Mouse (Mus musculus): Measurements from ENCODE around the gene Rasgrf2. TPM values are rescaled to one million over a fixed set of nuclear protein-coding genes. Genes with fewer than 3 reads are reported as not detected.

Rasgrf2 gene
- polyA plus RNA-seq, 1 experiment from 2014 or later, result not detected

- peak; percentile 47 for ATAC-seq (ENCODE audit: low FRiP score)
- H3K27ac ChIP-seq (ENCODE audit: low read depth, low read length), result no peak overlapping the region
- no peak overlapping the region for H3K9ac ChIP-seq (ENCODE audit: low read length)
- H3K4me3 ChIP-seq (ENCODE audit: low read depth, low read length), result no peak overlapping the region
- H3K4me1 ChIP-seq (ENCODE audit: control insufficient read depth, insufficient read depth, low read length), result no peaks in the 10 kb centered on the region
- WGBS, result 81% methylated on average over 6 of the region's 6 CpGs
- no peaks in the 10 kb centered on the region for H3K36me3 ChIP-seq (ENCODE audit: control insufficient read depth, insufficient read depth, low read length)
- H3K27me3 ChIP-seq (ENCODE audit: control insufficient read depth, insufficient read depth, low read length), result no peaks in the 10 kb centered on the region; the same call in 1 of the 2 replicates
- no peak for DNase-seq (ENCODE audit: low spot score, missing footprints)
- no peaks in the 10 kb centered on the region for H3K9me3 ChIP-seq (ENCODE audit: control insufficient read depth, low read length)
- H3K4me2 ChIP-seq, result no peak overlapping the region
Measured at GRCm38 (mm10) chr13:91915582-91916239, 215.7 kb downstream of the Rasgrf2 start.

GRCm38 (mm10) chr13:91915192-91915581 is 216.3 kb downstream of the Rasgrf2 start:
- ATAC-seq (ENCODE audit: low FRiP score), result no peak
- DNase-seq (ENCODE audit: low spot score, missing footprints), result no peak
- Histone ChIP-seq H3K9me3 (ENCODE audit: control insufficient read depth, low read length) (no peaks in the 10 kb centered on the region), H3K9ac (ENCODE audit: low read length) (no peak overlapping the region), H3K4me2 (no peak overlapping the region), H3K27ac (ENCODE audit: low read depth, low read length) (no peak overlapping the region), H3K4me3 (ENCODE audit: low read depth, low read length) (no peak overlapping the region), H3K4me1 (ENCODE audit: control insufficient read depth, insufficient read depth, low read length) (no peaks in the 10 kb centered on the region), H3K36me3 (ENCODE audit: control insufficient read depth, insufficient read depth, low read length) (no peaks in the 10 kb centered on the region), H3K27me3 (ENCODE audit: control insufficient read depth, insufficient read depth, low read length) (no peaks in the 10 kb centered on the region; the same call in 1 of the 2 replicates)
- WGBS, result 56% methylated on average over 4 of the region's 4 CpGs

- no peaks in the 10 kb centered on the region for H3K4me1 ChIP-seq (ENCODE audit: control insufficient read depth, insufficient read depth, low read length)
- ATAC-seq (ENCODE audit: low FRiP score), result no peak
- DNase-seq (ENCODE audit: low spot score, missing footprints), result no peak
- H3K4me2 ChIP-seq, result no peak overlapping the region
- no peaks in the 10 kb centered on the region; the same call in 1 of the 2 replicates for H3K27me3 ChIP-seq (ENCODE audit: control insufficient read depth, insufficient read depth, low read length)
- H3K9ac ChIP-seq (ENCODE audit: low read length), result no peak overlapping the region
- no peaks in the 10 kb centered on the region for H3K36me3 ChIP-seq (ENCODE audit: control insufficient read depth, insufficient read depth, low read length)
- no peaks in the 10 kb centered on the region for H3K9me3 ChIP-seq (ENCODE audit: control insufficient read depth, low read length)
- H3K4me3 ChIP-seq (ENCODE audit: low read depth, low read length), result no peak overlapping the region
- no peak overlapping the region for H3K27ac ChIP-seq (ENCODE audit: low read depth, low read length)
Measured at GRCm38 (mm10) chr13:91911652-91912051, 219.8 kb downstream of the Rasgrf2 start.

GRCm38 (mm10) chr13:91911211-91911610 is 220.2 kb downstream of the Rasgrf2 start:
- H3K36me3 ChIP-seq (ENCODE audit: control insufficient read depth, insufficient read depth, low read length), result no peaks in the 10 kb centered on the region

GRCm38 (mm10) chr13:91908202-91908980 is 223.1 kb downstream of the Rasgrf2 start:
- H3K9ac ChIP-seq (ENCODE audit: low read length), result no peak overlapping the region
- no peak overlapping the region for H3K4me3 ChIP-seq (ENCODE audit: low read depth, low read length)
- H3K27ac ChIP-seq (ENCODE audit: low read depth, low read length), result no peak overlapping the region
- H3K9me3 ChIP-seq (ENCODE audit: control insufficient read depth, low read length), result no peaks in the 10 kb centered on the region
- ATAC-seq (ENCODE audit: low FRiP score) (peak; percentile 91), DNase-seq (ENCODE audit: low spot score, missing footprints) (peak; percentile 95)
- H3K27me3 ChIP-seq (ENCODE audit: control insufficient read depth, insufficient read depth, low read length), result no peaks in the 10 kb centered on the region
- WGBS, result 40% methylated on average over 10 of the region's 10 CpGs
- H3K4me1 ChIP-seq (ENCODE audit: control insufficient read depth, insufficient read depth, low read length), result no peaks in the 10 kb centered on the region
- no peak overlapping the region for H3K4me2 ChIP-seq
- H3K36me3 ChIP-seq (ENCODE audit: control insufficient read depth, insufficient read depth, low read length), result no peaks in the 10 kb centered on the region

More at GRCm38 (mm10) chr13:91911211-91911610, 220.2 kb downstream of the Rasgrf2 start:
- no peaks in the 10 kb centered on the region for H3K9me3 ChIP-seq (ENCODE audit: control insufficient read depth, low read length)
- no peak overlapping the region for H3K4me2 ChIP-seq
- no peak for DNase-seq (ENCODE audit: low spot score, missing footprints)
- no peaks in the 10 kb centered on the region for H3K4me1 ChIP-seq (ENCODE audit: control insufficient read depth, insufficient read depth, low read length)
- ATAC-seq (ENCODE audit: low FRiP score), result no peak
- no peak overlapping the region for H3K9ac ChIP-seq (ENCODE audit: low read length)
- no peak overlapping the region for H3K27ac ChIP-seq (ENCODE audit: low read depth, low read length)
- no peaks in the 10 kb centered on the region; the same call in 1 of the 2 replicates for H3K27me3 ChIP-seq (ENCODE audit: control insufficient read depth, insufficient read depth, low read length)
- H3K4me3 ChIP-seq (ENCODE audit: low read depth, low read length), result no peak overlapping the region

- Histone ChIP-seq H3K4me2 (no peak overlapping the region), H3K4me3 (ENCODE audit: low read depth, low read length) (no peak overlapping the region), H3K36me3 (ENCODE audit: control insufficient read depth, insufficient read depth, low read length) (no peaks in the 10 kb centered on the region), H3K27me3 (ENCODE audit: control insufficient read depth, insufficient read depth, low read length) (no peaks in the 10 kb centered on the region), H3K27ac (ENCODE audit: low read depth, low read length) (no peak overlapping the region), H3K9me3 (ENCODE audit: control insufficient read depth, low read length) (no peaks in the 10 kb centered on the region), H3K9ac (ENCODE audit: low read length) (no peak overlapping the region), H3K4me1 (ENCODE audit: control insufficient read depth, insufficient read depth, low read length) (no peaks in the 10 kb centered on the region)
- ATAC-seq (ENCODE audit: low FRiP score) (no peak), DNase-seq (ENCODE audit: low spot score, missing footprints) (no peak)
- WGBS, result 67% methylated on average over 3 of the region's 3 CpGs
Measured at GRCm38 (mm10) chr13:91906338-91906737, 225.1 kb downstream of the Rasgrf2 start.

GRCm38 (mm10) chr13:91896476-91896875 is 235.0 kb downstream of the Rasgrf2 start:
- H3K4me2 ChIP-seq, result no peak overlapping the region
- H3K27me3 ChIP-seq (ENCODE audit: control insufficient read depth, insufficient read depth, low read length), result no peaks in the 10 kb centered on the region
- H3K4me1 ChIP-seq (ENCODE audit: control insufficient read depth, insufficient read depth, low read length), result no peaks in the 10 kb centered on the region
- H3K9me3 ChIP-seq (ENCODE audit: control insufficient read depth, low read length), result no peaks in the 10 kb centered on the region
- 76% methylated on average over 1 of the region's 1 CpGs for WGBS
- no peak overlapping the region for H3K4me3 ChIP-seq (ENCODE audit: low read depth, low read length)
- H3K9ac ChIP-seq (ENCODE audit: low read length), result no peak overlapping the region
- DNase-seq (ENCODE audit: low spot score, missing footprints) (no peak), ATAC-seq (ENCODE audit: low FRiP score) (no peak)
- H3K27ac ChIP-seq (ENCODE audit: low read depth, low read length), result no peak overlapping the region
- no peaks in the 10 kb centered on the region for H3K36me3 ChIP-seq (ENCODE audit: control insufficient read depth, insufficient read depth, low read length)

- DNase-seq (ENCODE audit: low spot score, missing footprints) (no peak), ATAC-seq (ENCODE audit: low FRiP score) (no peak)
- Histone ChIP-seq H3K9ac (ENCODE audit: low read length) (no peak overlapping the region), H3K4me2 (no peak overlapping the region), H3K4me3 (ENCODE audit: low read depth, low read length) (no peak overlapping the region), H3K4me1 (ENCODE audit: control insufficient read depth, insufficient read depth, low read length) (no peaks in the 10 kb centered on the region), H3K27me3 (ENCODE audit: control insufficient read depth, insufficient read depth, low read length) (no peaks in the 10 kb centered on the region), H3K9me3 (ENCODE audit: control insufficient read depth, low read length) (no peaks in the 10 kb centered on the region), H3K27ac (ENCODE audit: low read depth, low read length) (no peak overlapping the region), H3K36me3 (ENCODE audit: control insufficient read depth, insufficient read depth, low read length) (no peaks in the 10 kb centered on the region)
- WGBS, result 84% methylated on average over 6 of the region's 6 CpGs
Measured at GRCm38 (mm10) chr13:91893132-91893531, 238.3 kb downstream of the Rasgrf2 start.

- 89% methylated on average over 6 of the region's 6 CpGs for WGBS
- Histone ChIP-seq H3K27ac (ENCODE audit: low read depth, low read length) (no peak overlapping the region), H3K4me3 (ENCODE audit: low read depth, low read length) (no peak overlapping the region), H3K4me1 (ENCODE audit: control insufficient read depth, insufficient read depth, low read length) (no peaks in the 10 kb centered on the region), H3K4me2 (no peak overlapping the region), H3K9ac (ENCODE audit: low read length) (no peak overlapping the region), H3K9me3 (ENCODE audit: control insufficient read depth, low read length) (no peaks in the 10 kb centered on the region), H3K36me3 (ENCODE audit: control insufficient read depth, insufficient read depth, low read length) (no peaks in the 10 kb centered on the region), H3K27me3 (ENCODE audit: control insufficient read depth, insufficient read depth, low read length) (no peaks in the 10 kb centered on the region)
- DNase-seq (ENCODE audit: low spot score, missing footprints) (no peak), ATAC-seq (ENCODE audit: low FRiP score) (no peak)
Measured at GRCm38 (mm10) chr13:91890031-91890619, 241.3 kb downstream of the Rasgrf2 start.

Measured in midbrain, embryonic 11.5 days (tissue).